Mouse (Mus musculus) layer of hippocampus, postnatal 10 days (tissue): ENCODE data around the gene Anxa11. TPM values are rescaled to one million over a fixed set of nuclear protein-coding genes. Genes with fewer than 3 reads are reported as not detected.
"Not testable (repeated sequence)": the region's sequence is repeated elsewhere in the genome, so short reads cannot be mapped to it uniquely, and the experiment has no call there.

Source experiments
- DNase-seq, 2 experiments: peaks; one replicate each; pipeline ENCODE4 v3.0.0; 2021; ENCODE audit warnings: low spot score in 2 of 2
- total RNA-seq, 2 experiments: library from RNA; stranded (reverse); gene quantifications; 2 replicates each; pipeline ENCODE4 v1.2.3; 2021

Gene Anxa11
- total RNA-seq, 2 experiments from 2014 or later = 16.6 to 17.0 TPM

- no peak for DNase-seq
Measured at GRCm38 (mm10) chr14:25840961-25841360, 995 bp upstream of the Anxa11 start.

GRCm38 (mm10) chr14:25841579-25841978, 377 bp upstream of the Anxa11 start:
- DNase-seq = no peak

GRCm38 (mm10) chr14:25842688-25843003, 690 bp downstream of the Anxa11 start:
- no peak for DNase-seq

DNA sequence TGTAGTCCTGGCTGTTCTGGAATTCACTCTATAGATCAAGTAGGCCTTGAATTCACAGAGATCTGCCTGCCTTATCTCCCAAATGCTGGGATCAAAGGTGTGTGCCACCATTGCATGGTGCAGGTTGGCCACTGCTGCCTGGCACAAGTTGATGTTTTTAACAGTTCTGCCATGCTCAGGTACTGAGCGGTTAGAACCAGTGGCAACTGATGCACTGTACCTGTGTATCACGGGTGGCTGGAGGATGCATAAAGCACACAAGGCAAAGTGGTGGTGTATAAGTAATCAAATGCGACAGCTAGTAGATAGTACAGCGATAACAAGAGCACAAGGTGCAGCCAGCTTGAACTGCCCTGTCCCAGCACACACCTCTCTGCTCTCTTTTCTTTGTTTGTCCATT, 2.4 kb downstream of the Anxa11 start:
- no peak for DNase-seq

DNA sequence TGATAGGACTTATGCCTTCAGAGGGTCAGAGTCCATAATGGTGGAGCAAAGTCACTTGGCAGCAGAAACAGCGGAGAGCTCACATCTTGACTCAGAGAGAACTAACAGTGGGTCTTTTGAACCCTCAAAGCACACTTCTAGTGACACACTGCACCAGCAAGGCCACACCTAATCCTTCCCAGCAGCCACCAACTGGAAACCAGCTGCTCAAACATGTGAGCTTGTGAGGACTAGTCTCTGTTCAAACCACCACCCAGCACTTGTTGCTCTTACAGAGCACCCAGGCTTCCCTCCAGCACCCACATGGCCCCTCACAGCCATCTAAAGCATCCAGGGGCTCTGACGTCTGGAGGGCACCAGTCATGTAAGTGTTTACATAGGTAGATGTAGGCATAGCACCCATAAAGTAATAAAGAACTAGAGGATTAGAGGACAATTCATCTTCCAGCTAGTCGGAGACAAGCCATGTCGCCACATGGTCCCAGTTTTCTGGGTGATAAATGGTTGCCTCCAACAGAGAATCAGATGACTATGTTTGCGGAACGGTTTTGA, 4.0 kb downstream of the Anxa11 start:
- DNase-seq = no peak

GRCm38 (mm10) chr14:25846516-25846915, 4.6 kb downstream of the Anxa11 start:
- DNase-seq = no peak

DNA sequence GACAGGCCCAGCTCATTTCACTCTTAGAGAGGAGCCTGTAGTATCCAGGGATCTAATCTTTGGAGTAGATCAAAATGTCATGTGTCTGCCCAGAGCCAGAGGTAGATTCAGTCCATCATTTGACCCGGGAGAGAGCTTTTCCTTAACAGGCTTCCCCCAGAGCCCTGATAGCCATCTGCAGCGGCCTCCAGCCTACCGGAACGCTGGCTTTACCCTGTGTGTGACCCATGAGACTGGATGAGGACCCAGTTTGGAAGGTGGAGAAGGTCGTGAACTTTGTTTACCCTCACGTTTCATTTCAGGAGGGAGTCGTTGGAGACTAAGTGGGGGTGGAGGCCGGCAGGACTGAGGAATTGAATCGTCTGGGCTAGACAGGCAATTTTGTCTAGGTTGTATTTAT, 5.7 kb downstream of the Anxa11 start:
- DNase-seq = no peak

DNA sequence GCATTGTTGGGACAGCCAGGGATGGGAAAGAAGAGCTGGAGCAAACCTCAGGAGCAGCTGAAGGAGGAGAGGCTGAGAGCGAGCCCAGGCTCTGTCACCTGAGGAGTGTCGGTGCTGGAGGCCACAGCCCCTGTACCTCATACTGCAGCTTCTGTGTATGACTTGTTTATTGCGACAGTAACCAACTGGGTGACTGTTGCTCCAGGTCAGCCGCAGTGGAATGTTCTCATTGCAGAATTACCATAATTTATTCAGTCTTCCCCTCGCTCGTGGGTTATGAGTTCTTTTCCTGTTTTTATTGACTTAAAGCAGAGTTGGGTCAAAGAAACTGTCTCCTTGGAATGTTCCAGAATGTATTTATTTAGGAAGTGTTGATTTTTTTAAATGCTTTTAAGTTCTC, 6.3 kb downstream of the Anxa11 start:
- no peak for DNase-seq

- not testable (repeated sequence) for DNase-seq
Measured at GRCm38 (mm10) chr14:25848708-25849107, 6.8 kb downstream of the Anxa11 start.

DNA sequence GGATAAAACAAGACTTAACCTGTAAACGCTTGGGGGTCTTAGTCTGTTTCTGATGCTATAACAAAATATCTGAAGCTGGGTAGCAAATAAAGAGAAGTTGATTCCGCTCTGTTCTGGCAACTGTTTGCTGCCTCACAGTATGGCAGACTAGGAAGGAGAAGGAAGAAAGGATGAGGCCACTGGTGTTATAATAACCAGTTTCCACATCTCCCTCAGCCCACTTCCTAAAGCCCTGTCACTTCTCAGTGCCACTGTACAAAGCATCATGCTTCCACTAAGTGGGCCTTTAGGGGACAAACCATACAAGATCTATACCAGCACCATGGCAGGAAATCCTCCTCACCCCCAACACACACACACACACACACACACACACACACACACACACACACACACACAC, 8.5 kb downstream of the Anxa11 start:
- DNase-seq = no peak

DNA sequence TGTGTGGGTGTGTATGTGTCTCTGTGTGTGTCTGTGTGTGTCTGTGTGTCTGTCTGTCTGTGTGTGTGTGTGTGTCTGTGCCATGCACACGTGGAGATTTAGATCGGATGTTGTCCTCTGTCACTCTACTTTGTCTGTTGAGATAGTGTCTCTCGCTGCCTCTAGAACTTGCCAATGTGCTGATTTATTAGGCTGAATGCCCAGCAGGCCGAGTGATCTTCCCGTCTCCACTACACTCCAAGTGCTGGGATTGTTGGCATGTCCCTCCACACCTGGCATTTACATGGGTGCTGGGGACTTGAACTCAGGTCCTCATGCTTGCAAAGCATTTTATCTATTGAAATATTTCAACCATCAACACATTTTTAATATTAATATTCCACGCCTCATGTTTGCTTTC, 9.2 kb downstream of the Anxa11 start:
- no peak for DNase-seq

GRCm38 (mm10) chr14:25852121-25852561, 10.2 kb downstream of the Anxa11 start:
- no peak for DNase-seq

DNA sequence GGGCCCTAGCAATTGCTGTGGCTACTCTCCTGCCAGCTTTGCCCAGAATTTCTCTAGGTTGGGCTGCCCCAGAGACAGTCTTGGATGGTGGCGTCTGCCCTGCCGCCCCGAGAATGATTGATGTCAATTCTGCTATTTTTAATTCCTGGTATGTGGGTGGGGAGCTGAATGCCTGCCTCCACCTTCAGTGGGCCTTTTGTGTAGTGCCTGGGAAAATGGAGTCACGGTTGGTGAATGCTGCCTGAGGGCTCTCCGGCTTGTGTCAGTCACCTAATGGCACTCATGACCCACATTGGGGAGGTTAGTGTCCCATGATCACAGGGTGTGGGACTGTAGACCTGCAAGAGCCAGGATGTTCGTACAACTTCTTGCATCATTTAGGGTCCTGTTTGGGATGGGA, 11.3 kb downstream of the Anxa11 start:
- DNase-seq = no peak

DNA sequence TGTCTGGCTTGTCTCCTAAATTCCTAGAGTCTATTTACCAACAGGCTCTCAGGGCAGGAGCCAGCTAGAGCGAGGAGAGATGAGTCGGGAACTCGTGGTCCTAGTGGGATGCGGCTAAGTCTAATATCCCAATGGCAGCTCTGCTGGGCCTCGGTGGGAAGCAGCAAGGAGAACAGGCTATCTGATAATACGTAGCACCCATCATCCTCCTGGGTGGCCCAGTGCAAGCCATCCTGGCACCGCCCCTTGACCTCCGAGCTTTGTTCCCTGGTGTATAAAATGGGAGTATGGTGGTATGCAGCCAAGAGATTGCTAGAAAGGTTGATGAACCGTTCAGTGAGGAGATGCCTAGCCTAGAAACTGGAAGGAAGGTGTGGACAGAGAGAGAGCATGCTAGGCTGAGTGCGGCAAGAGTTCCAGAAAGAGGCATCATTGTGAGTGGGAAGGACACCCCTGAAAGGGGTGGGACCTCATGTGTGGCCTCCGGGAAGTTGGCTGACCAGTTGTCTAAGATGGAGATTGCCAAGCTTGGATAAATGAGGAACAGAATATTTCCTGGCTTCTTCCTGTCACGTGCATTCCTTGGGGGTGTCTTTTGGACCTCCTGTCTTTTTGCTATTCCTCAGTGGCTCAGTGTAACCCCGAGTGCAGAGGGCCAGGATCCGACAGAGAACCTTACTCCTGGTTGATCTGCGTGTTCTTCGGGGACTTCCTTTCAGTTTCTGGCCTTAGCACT, 11.9 kb downstream of the Anxa11 start:
- no peak for DNase-seq

- DNase-seq = no peak
Measured at GRCm38 (mm10) chr14:25855241-25855885, 13.4 kb downstream of the Anxa11 start.

DNA sequence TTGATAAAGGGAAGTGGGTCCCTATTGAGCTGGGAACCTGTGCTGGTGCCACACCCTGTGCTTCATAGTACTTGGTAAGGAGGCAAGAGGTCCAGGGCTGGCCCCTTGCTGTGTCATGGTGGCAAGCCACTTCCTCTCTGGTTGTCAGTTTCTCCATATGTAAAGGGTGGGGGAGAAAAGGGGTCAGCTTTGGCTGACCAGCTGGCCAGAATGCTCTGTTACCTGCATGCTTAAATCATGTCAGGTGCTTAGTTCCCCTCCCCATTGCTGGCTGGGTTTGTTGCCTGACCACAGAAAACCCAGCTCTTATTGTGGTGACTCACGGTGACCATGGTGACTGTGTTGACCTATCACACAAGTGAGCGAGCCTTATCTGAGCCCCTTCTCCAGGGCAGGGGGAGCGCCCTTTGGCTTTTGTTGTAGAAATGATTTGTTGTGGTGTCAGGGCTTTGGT, 15.2 kb downstream of the Anxa11 start:
- no peak for DNase-seq

DNA sequence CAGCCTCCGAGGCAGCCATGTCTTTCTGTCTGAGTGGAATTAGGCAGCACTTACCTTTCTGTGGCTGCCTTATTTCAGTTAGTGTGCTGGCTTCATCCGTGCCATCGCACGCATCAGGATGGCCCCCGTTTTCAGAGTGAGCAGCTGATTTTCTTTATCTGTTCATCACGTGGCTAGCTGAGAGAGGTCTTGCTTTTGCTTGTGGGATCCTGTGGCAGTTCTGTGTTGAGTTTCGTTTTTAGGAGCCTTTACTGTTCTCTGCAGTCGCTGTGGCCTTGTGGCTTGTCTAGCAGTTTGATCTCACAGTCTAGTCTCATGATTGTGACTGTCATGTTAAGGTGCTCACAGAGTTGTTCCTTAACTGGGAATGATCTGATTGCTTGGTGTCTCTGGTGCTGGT, 16.0 kb downstream of the Anxa11 start:
- no peak for DNase-seq

DNA sequence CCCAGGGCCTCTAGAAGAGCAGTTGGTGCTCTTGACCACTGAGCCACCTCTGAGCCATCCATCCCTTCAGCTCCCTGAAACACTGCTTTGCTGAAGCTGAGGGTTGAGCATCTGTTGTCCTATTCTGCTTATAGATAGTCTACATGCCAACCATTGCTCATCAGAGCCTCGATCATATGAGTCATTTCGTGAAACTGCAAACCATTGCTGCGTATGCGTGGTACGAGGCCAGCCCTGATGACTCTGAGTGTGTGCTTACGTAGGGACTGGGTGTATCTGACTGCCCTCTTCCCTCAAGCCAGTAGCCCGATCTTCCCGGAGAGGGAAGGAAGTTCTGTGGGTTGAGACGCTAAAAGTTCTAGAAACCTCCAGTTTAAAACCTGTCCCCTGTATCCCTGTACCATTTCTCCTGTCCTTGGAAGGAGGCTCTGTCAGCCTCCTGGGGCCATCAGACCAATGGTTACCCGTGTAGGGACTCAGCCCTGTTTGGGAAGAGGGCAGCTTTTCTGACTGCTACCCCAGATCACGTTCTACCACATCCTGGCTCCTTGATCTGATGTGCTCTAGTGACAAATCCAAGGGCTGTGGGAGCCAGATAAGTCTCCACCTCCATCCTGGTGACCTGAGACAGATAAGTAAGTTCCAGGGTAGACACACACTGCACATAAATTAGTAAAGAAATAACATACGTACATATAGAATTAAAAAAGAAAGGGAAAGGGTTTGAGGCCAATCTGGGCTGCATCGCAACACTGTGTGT, 20.0 kb downstream of the Anxa11 start:
- DNase-seq = no peak

- no peak for DNase-seq
Measured at GRCm38 (mm10) chr14:25863721-25864120, 21.8 kb downstream of the Anxa11 start.

DNA sequence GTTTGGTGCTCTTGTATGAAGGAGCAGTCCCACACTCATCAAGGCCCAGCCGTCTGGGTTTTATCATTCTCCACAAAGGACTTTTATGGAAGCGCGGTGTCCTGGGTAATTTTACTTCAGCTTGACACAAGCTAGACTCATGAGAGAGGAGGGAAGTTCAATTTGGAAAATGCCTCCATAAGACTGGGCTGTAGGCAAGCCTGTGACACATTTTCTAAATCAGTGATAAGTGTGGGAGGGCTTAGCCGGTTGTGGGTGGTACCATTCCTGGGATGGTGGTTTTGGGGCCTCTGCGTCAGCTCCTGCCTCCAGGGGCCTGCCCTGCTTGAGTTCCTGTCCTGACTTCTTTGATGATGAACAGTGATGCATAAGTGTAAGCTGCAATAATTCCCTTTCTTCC, 23.3 kb downstream of the Anxa11 start:
- no peak for DNase-seq

DNA sequence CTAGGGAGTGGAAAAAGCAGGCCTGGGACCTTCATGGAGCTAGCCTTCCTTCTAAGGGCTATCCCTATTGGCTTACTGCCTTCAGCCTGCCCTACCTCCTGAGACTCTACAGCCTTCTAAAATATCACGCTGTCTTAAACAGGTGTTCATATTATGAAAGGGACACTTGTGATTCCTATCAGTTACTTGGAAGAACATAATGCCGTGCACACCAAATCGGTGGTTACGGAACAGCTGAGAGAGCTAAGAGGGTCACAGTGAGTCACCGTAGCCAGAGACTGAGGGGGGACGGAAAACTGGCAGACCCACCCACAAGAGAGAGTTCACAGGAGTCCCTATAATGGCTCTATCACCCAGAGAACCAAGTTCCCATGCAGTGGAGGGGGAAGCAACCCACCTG, 24.4 kb downstream of the Anxa11 start:
- DNase-seq = no peak

- no peak for DNase-seq
Measured at GRCm38 (mm10) chr14:25866832-25867231, 24.9 kb downstream of the Anxa11 start.
